Mouse (Mus musculus): ENCODE measurements around the gene Gm12258.

GRCm38 (mm10) chr11:58799747-58800146 lies 47.2 kb upstream of the Gm12258 start:
- TF ChIP-seq CTCF (IDR thresholded peaks at IDR 0.05; ENCODE audit: borderline replicate concordance, insufficient read depth, low read depth, low read length) (no peak), POLR2A (IDR thresholded peaks at IDR 0.05; ENCODE audit: borderline replicate concordance, insufficient read depth, low read length) (no peak)
